Mouse (Mus musculus): ENCODE results near the gene Dip2c.

DNA sequence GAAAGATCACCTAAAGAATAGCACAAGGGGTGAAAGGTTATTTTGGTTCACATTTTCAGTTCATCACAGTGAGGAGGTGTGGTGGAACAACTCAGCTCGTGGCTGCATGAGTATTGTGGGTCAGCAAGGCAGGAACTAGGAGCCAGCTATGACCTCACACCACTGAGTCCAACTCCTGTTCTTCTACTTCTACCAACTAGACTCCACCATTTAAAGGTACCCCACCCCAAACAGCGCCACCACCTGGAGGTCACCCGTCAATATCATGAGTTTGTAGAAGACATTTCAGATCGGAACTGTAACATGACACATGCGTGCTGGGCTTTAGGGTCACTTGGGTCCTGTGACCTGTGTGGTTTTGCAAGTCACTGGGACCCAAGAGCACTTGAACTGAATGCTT is 37.2 kb upstream of the Dip2c start:
- TF ChIP-seq CTCF (IDR thresholded peaks at IDR 0.05; ENCODE audit: control insufficient read depth, insufficient read depth, insufficient replicate concordance, low read depth, low read length) (no peak), POLR2A (IDR thresholded peaks at IDR 0.05; ENCODE audit: control insufficient read depth, low read depth, low read length) (no peak)
